Mouse (Mus musculus): Measurements from ENCODE around the gene Rcan2.

The Rcan2 gene

GRCm38 (mm10) chr17:44016314-44016713, 215.2 kb downstream of the Rcan2 start:
- in situ Hi-C loops (cut with MboI, MseI): no loop called here

- in situ Hi-C loops (cut with MboI, MseI): no loop called here
Observed at GRCm38 (mm10) chr17:44020707-44021220, 219.6 kb downstream of the Rcan2 start.

- in situ Hi-C loops (cut with MboI, MseI): no loop called here
Observed at GRCm38 (mm10) chr17:44023842-44024241, 222.7 kb downstream of the Rcan2 start.

DNA sequence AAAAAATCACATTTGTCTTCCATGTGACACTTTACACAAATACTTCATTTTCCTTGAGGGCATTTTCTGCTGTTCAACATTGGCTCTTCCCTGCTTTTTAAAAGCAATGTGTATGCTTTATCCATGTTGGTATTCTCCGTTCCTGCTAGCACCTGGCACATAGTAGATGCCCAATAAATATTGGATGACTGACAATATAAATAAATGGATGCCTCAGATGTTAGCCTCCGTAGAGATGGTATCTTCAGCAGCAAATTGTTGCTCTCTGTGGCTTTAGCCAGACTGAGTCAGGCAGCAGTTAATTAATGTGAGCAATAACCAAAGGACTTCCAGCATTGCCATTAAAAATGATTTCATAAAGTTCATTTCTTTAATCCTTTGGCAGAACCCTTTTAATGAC, 223.9 kb downstream of the Rcan2 start:
- in situ Hi-C loops (cut with MboI, MseI): no loop called here

- in situ Hi-C loops (cut with MboI, MseI): no loop called here
Observed at GRCm38 (mm10) chr17:44025935-44026334, 224.8 kb downstream of the Rcan2 start.

DNA sequence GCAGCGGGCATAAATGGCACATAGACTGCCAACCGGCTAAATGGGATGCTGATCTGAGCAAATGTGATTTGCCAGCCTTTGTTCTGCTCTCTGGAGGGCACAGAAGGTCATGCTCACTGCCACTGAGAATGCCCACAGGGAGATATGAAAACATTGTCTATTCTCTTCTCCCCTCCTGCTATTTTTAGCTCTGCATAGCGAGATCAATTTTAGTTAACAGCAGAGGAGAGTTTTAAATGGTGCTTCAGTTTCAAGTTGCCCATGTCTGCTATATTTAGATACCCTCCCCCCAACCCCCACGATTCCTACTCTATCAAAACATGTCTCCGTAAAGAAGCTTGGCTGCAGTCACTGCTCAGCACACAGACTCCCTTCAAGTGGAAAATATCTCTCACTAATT, 225.2 kb downstream of the Rcan2 start:
- in situ Hi-C loops (cut with MboI, MseI): no loop called here

DNA sequence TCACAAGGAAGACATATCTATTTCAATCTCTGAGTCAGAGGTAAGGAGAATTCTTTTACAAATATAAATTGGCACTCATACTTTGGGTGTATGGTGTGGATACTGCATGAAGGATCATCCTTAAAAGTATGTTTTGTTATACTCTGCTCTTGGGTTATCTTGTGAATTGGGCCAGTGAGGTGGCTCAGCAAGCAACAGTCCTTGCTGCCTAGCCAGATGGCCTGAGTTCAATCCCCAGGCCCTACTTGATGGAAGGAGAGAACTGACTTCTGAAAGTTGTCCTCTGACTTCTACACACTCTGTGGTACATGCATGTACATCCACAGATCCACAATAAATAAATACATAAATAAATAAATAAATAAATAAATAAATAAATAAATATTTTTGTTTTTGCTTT, 225.6 kb downstream of the Rcan2 start:
- in situ Hi-C loops (cut with MboI, MseI): no loop called here

- in situ Hi-C loops (cut with MboI, MseI): no loop called here
Observed at GRCm38 (mm10) chr17:44027311-44027710, 226.2 kb downstream of the Rcan2 start.

DNA sequence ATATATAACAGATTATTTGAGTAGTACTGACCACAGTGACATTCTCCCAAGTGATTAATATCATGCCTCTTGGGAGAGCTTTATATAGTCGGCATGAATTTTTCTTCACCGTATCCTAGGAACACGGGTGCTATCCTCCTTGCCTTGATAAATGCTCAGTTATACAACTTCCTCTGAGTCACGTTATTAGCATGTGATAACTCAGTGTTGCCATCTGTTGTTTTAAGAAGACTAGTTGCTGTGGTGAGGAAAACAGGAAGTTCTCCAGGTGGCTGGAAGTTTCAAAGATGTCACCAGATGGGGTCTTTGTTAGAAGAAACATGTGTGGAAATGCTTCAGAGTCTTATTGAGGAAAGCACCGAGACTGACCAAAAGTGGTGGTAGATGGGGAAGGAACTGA, 228.5 kb downstream of the Rcan2 start:
- in situ Hi-C loops (cut with MboI, MseI): no loop called here

- in situ Hi-C loops (cut with MboI, MseI): no loop called here
Observed at GRCm38 (mm10) chr17:44030776-44031587, 229.8 kb downstream of the Rcan2 start.

DNA sequence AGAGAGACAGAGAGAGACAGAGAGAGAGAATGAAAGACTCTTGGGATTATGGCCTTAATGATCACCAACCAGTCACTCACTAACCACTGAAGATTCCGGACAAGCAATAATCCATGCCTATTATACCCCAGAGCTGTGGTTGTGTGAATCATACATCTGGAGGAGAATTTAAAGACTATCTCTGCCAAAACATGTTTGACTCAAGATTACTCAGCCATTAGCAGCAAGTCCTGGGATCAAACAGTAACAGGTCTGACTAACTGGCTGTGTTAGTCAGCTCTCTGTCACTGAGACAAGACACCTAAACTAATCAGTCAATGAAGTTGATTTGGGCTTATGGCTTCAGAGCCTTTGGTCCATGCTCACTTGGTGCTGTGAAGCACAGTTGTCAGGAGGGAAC, 233.9 kb downstream of the Rcan2 start:
- in situ Hi-C loops (cut with MboI, MseI): no loop called here

DNA sequence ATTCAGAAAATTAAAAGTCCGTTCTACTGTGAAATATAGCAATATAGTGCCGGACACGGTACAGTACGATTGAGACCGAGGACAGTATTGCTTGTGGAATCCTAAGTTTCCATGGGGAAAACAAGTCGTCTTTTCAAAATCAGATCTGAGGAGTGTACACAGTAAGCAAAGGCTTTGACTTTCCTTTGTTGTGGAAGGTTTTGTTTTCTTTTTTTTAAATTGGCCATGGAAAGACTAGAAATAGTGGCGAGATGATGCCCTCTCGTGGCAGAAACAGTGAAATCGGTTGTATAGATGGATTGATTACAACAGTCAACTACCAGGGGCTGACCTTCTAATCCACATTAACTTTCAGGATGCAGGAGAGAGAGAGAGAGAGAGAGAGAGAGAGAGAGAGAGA, 237.5 kb downstream of the Rcan2 start:
- in situ Hi-C loops (cut with MboI, MseI): no loop called here

DNA sequence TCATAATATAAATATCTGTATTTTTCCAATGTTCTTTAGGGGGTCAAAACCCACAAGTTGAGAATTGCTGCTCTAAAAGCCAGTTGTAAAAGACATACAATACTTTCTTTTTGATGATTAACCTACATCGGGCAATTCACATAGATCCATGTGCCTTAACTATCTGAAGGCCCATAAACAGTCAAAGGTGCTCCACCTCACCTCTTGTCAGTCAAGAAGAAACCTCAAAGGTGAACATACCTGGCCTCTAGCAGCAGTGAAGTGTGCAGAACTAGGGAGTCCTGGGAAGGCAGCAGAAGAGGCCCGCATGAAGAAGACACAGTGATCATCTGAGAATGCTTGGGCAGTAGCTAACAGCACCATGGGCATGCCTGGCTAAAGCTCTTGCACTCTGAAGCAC, 239.3 kb downstream of the Rcan2 start:
- in situ Hi-C loops (cut with MboI, MseI): no loop called here

- in situ Hi-C loops (cut with MboI, MseI): no loop called here
Observed at GRCm38 (mm10) chr17:44042301-44042700, 241.2 kb downstream of the Rcan2 start.

- in situ Hi-C loops (cut with MboI, MseI): no loop called here
Observed at GRCm38 (mm10) chr17:44042861-44043260, 241.7 kb downstream of the Rcan2 start.

- in situ Hi-C loops (cut with MboI, MseI): no loop called here
Observed at GRCm38 (mm10) chr17:44053427-44053826, 252.3 kb downstream of the Rcan2 start.

- in situ Hi-C loops (cut with MboI, MseI): no loop called here
Observed at GRCm38 (mm10) chr17:44057123-44057522, 256.0 kb downstream of the Rcan2 start.

DNA sequence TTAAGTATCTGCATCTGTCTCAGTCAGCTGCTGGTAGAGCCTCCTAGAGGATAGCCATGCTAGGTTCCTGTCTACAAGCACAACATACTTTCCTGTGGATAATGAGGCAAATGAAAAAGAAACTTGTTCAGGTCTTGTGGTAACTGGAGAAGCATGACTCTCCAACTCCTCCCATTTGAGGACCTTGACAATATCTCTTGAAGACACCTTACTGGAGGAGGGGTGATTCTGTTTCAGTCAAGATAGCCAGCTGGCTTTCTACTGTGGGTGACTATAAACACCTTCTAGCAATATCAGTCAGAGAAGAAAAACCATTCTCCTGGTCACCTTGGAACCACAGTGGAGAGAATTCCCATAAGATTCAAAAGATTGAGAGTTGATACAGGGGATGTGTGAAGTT, 257.0 kb downstream of the Rcan2 start:
- in situ Hi-C loops (cut with MboI, MseI): no loop called here

- in situ Hi-C loops (cut with MboI, MseI): no loop called here
Observed at GRCm38 (mm10) chr17:44060781-44061180, 259.6 kb downstream of the Rcan2 start.

DNA sequence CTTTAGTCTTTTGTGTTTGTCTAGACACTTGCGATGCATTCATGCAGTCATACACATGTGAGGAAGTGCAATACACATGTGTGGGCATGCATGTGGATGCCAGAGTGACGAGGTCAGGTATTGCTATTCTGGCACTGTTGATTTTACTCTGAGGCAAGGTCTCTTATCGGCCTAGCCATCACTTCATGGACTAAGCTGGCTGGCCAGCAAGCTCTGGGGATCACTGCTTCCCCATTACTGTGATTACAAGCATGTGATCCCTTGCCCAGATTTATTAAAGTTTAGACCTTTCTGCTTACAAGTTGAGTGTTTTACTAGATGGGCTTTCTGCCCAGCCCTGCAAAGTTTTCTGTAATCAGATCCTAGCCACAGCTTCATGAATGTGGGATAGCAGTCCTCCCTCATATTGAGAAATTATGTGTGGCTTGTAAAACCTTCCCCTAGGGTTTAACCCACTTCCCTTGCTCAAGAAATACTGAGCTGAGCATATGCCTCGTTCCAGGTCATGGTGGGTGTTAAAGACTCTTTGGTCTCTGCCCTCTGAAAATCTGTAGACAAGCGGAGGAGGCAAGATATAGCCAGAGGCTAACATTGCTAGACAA, 260.2 kb downstream of the Rcan2 start:
- in situ Hi-C loops (cut with MboI, MseI): no loop called here

DNA sequence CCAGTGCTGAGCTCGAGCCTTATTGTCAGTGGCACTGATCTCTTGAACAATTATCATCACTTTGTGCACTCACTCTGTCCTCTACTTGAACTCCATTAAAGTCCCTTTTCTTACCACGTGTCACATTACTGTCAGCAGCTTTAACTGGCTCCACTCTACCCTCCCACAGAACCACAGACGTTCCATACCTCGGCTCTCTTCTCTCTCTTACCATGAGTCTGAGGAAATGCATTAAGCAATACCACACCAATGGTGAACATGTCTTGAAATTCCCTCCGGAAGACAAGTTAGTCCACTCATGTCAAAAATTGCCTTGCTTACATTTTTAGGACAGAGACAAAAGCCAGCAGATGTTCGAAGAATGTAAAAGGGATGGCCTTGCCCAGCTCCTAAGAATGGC, 267.7 kb downstream of the Rcan2 start:
- in situ Hi-C loops (cut with MboI, MseI): no loop called here

DNA sequence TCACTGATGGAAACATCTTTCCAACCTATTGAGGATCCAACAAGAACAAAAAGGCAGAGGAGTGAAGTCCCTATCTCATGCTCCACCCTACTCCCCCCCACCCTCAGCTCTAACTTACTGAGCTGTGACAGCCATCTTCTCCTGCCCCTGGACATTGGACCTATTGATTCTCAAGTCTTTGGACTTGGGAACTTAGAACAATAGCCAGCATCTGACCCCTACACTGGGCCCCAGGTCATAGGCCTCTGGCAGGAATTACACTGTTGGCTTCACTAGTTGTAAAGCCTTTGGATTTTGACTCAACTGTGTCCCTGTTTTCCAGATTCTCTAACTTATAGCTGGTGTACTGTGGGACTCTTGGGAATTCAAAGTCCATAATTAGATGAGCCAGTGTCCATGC, 270.5 kb downstream of the Rcan2 start:
- in situ Hi-C loops (cut with MboI, MseI): loop anchor here (10.0 kb wide), 1 partner anchor 183 kb away; no protein-coding TSS in a partner anchor

- in situ Hi-C loops (cut with MboI, MseI): loop anchor here (10.0 kb wide), 1 partner anchor 179 kb away; no protein-coding TSS in a partner anchor
Observed at GRCm38 (mm10) chr17:44075601-44076000, 274.4 kb downstream of the Rcan2 start.
